In the genomic region with DNA sequence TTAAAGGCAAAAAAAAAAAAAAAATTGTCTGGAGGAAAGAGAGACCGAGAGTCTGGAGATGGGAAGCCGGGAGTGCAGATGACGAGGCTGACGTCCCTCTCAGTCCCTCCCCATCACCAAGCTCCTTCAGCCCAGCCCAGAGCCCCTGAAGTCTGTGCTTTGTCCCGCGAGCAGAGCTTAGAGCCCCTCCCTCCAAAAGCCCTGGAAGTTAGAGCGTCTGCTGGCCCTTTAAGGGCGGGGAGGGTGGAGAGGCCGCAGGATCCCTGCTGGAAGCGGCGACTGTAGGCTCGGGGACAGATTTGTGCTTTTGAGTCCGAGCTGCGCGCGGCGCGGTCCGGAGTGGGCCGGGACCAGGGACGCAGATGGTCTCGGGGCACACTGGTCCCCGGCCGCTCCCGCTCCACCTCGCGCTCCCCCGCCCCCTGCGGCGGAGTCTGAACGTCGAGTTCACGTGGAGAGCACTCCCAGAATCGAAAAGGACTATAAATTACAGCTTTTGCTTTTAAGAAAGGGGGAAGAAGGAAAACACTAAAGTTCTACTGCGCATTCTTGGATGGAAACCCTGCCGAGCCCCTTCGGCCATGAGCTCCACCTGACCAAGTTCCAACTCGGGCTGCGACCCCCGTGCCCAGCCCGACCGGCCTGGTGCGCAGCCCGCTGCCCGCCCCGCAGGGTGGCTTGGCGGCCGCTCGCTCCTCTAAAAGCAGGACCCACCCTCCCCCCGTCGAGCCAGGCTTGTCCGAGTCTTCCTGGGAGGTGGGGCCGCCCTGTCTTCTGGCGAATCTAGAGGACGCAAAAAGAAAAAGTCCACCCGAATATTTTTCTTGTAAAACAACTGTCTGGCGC, we compare ENCODE assay signal across 8 mouse cellular contexts. TPM values are rescaled to one million over a fixed set of nuclear protein-coding genes. Genes with fewer than 3 reads are reported as not detected.
A peak's percentile ranks its signal among the peaks of the same experiment; 100 is the strongest.
DNase-seq lines count a peak whose midpoint lies in the region; ATAC-seq and TF ChIP-seq lines count a peak whose summit lies in the region.

No protein-coding gene starts in this region.

- no peaks in the 10 kb centered on the region for H3K79me2 ChIP-seq in liver, adult 2 months (ENCODE audit: control insufficient read depth, insufficient read depth, low read length)

- no peak for DNase-seq in liver, adult 2 months (ENCODE audit: extremely low read depth, low read depth, low spot score)
- no peak for DNase-seq in liver
- peak; percentile 76 for DNase-seq in embryonic facial prominence, embryonic 10.5 days (ENCODE audit: low spot score)
- DNase-seq in hindbrain, embryonic 11.5 days (ENCODE audit: low spot score) = peak; percentile 72
- DNase-seq in spleen, postnatal 36 days (ENCODE audit: low spot score in 2 of 2) = no peak
- DNase-seq in thymus, postnatal 36 days = no peak

- 20% methylated on average over 56 of the region's 57 CpGs for WGBS in liver, adult 2 months
- under 1% methylated on average over 57 of the region's 57 CpGs for WGBS in embryonic facial prominence, embryonic 10.5 days
- WGBS in hindbrain, embryonic 11.5 days = under 1% methylated on average over 57 of the region's 57 CpGs
- 3% methylated on average over 57 of the region's 57 CpGs for WGBS in lung, embryonic 16.5 days

- no peaks in the 10 kb centered on the region; the same call in 1 of the 2 replicates for H3K36me3 ChIP-seq in liver, adult 2 months (ENCODE audit: control insufficient read depth, insufficient read depth, low read length)
- peaks cover 11% of the 10 kb centered on the region for H3K36me3 ChIP-seq in embryonic facial prominence, embryonic 10.5 days (replicated peaks)
- H3K36me3 ChIP-seq in hindbrain, embryonic 11.5 days (ENCODE audit: control insufficient read depth, insufficient read depth, low read length) = no peaks in the 10 kb centered on the region
- peaks cover 7% of the 10 kb centered on the region for H3K36me3 ChIP-seq in lung, embryonic 16.5 days (ENCODE audit: control insufficient read depth, insufficient read depth, low read length)

- H3K4me3 ChIP-seq in liver, adult 2 months (ENCODE audit: insufficient read depth, low read depth, low read length) = peak overlapping the region; percentile 46; the same call in 1 of the 2 replicates
- H3K4me3 ChIP-seq in embryonic facial prominence, embryonic 10.5 days = peak overlapping the region; percentile 83
- peak overlapping the region; percentile 36 for H3K4me3 ChIP-seq in hindbrain, embryonic 11.5 days (ENCODE audit: low read depth, low read length)
- peak overlapping the region; percentile 57 for H3K4me3 ChIP-seq in lung, embryonic 16.5 days (ENCODE audit: low read length)

- TF ChIP-seq POLR2A in liver, adult 2 months (IDR thresholded peaks at IDR 0.05; ENCODE audit: extremely low read depth, insufficient read depth, low read length) = no peak

- peak overlapping the region; percentile 75 for H3K4me2 ChIP-seq in hindbrain, embryonic 11.5 days (replicated peaks; ENCODE audit: low read depth, low read length)
- H3K4me2 ChIP-seq in lung, embryonic 16.5 days (ENCODE audit: low read depth, low read length) = peak overlapping the region; percentile 84

- no peak for ATAC-seq in hindbrain, embryonic 11.5 days (ENCODE audit: low FRiP score)
- no peak for ATAC-seq in lung, embryonic 16.5 days (ENCODE audit: low read depth)
- ATAC-seq in frontal cortex, adult (ENCODE audit: low TSS enrichment) = no peak

- H3K4me1 ChIP-seq in liver, adult 2 months (ENCODE audit: control insufficient read depth, insufficient read depth, low read length) = peaks cover 14% of the 10 kb centered on the region
- peaks cover 85% of the 10 kb centered on the region for H3K4me1 ChIP-seq in embryonic facial prominence, embryonic 10.5 days
- H3K4me1 ChIP-seq in hindbrain, embryonic 11.5 days (replicated peaks; ENCODE audit: control insufficient read depth, insufficient read depth, low read length) = peaks cover 31% of the 10 kb centered on the region
- peaks cover 41% of the 10 kb centered on the region for H3K4me1 ChIP-seq in lung, embryonic 16.5 days (replicated peaks; ENCODE audit: control insufficient read depth, insufficient read depth, low read length)

- H3K9me3 ChIP-seq in embryonic facial prominence, embryonic 10.5 days = no peaks in the 10 kb centered on the region
- H3K9me3 ChIP-seq in hindbrain, embryonic 11.5 days (ENCODE audit: control insufficient read depth, low read length) = no peaks in the 10 kb centered on the region
- no peaks in the 10 kb centered on the region for H3K9me3 ChIP-seq in lung, embryonic 16.5 days (ENCODE audit: control insufficient read depth, low read length)

- no peak for TF ChIP-seq CTCF in liver, adult 2 months (IDR thresholded peaks at IDR 0.05; ENCODE audit: low read depth, low read length)

- H3K27me3 ChIP-seq in liver, adult 2 months (ENCODE audit: control insufficient read depth, insufficient read depth, low read length) = 0 out of 2 replicates have a peak, but pooled peaks cover 9% of the 10 kb centered on the region
- H3K27me3 ChIP-seq in embryonic facial prominence, embryonic 10.5 days (replicated peaks; ENCODE audit: low read depth, poor library complexity, severe bottlenecking) = peaks cover 83% of the 10 kb centered on the region
- peaks cover 53% of the 10 kb centered on the region for H3K27me3 ChIP-seq in hindbrain, embryonic 11.5 days (ENCODE audit: control insufficient read depth, insufficient read depth, low read length)
- peaks cover 42% of the 10 kb centered on the region for H3K27me3 ChIP-seq in lung, embryonic 16.5 days (ENCODE audit: control insufficient read depth, insufficient read depth, low read depth, low read length)

- H3K27ac ChIP-seq in liver, adult 2 months (replicated peaks; ENCODE audit: insufficient read depth, low read depth, low read length) = no peak overlapping the region
- peak overlapping the region; percentile 72 for H3K27ac ChIP-seq in embryonic facial prominence, embryonic 10.5 days (replicated peaks)
- H3K27ac ChIP-seq in hindbrain, embryonic 11.5 days (ENCODE audit: low read depth, low read length) = no peak overlapping the region
- no peak overlapping the region for H3K27ac ChIP-seq in lung, embryonic 16.5 days (ENCODE audit: low read length)

- H3K9ac ChIP-seq in liver, adult 2 months (ENCODE audit: low read depth, low read length) = peak overlapping the region; percentile 64
- H3K9ac ChIP-seq in hindbrain, embryonic 11.5 days (ENCODE audit: low read depth, low read length) = peak overlapping the region; percentile 47
- peak overlapping the region; percentile 66 for H3K9ac ChIP-seq in lung, embryonic 16.5 days (ENCODE audit: low read length)

RNA-seq across cellular contexts. Expression of a gene that starts 3.6 kb away (rescaled TPM):
- total RNA-seq in liver, adult 2 months (2014; rRNA removed) = 4.3 and 5.1 TPM in 2 replicates
- 1.7 and 4.4 TPM in 2 replicates for polyA plus RNA-seq in liver, adult 2 months (2012; rRNA removed)
- 11.6 and 12.4 TPM in 2 replicates for polyA plus RNA-seq in embryonic facial prominence, embryonic 10.5 days (2016; fragmentation: Nextera tagmentation; extraction: Ambion mirVana)
- 9.1 and 9.3 TPM in 2 replicates for polyA plus RNA-seq in hindbrain, embryonic 11.5 days (2014; fragmentation: Nextera tagmentation; extraction: Ambion mirVana)
- 7.7 and 7.9 TPM in 2 replicates for polyA plus RNA-seq in lung, embryonic 16.5 days (2015; fragmentation: Nextera tagmentation; extraction: Ambion mirVana)

RNA-seq across cellular contexts. Expression of a gene that starts 14.4 kb away (rescaled TPM):
- total RNA-seq in liver, adult 2 months (2014; rRNA removed) = 3.9 and 4.9 TPM in 2 replicates
- 2.9 and 4.1 TPM in 2 replicates for polyA plus RNA-seq in liver, adult 2 months (2012; rRNA removed)
- 150 and 152 TPM in 2 replicates for polyA plus RNA-seq in embryonic facial prominence, embryonic 10.5 days (2016; fragmentation: Nextera tagmentation; extraction: Ambion mirVana)
- polyA plus RNA-seq in hindbrain, embryonic 11.5 days (2014; fragmentation: Nextera tagmentation; extraction: Ambion mirVana) = 44.4 and 54.5 TPM in 2 replicates
- 27.4 and 30.5 TPM in 2 replicates for polyA plus RNA-seq in lung, embryonic 16.5 days (2015; fragmentation: Nextera tagmentation; extraction: Ambion mirVana)

RNA-seq across cellular contexts. Expression of a gene that starts 48.9 kb away (rescaled TPM):
- total RNA-seq in liver, adult 2 months (2014; rRNA removed) = 2.8 and 2.9 TPM in 2 replicates
- polyA plus RNA-seq in liver, adult 2 months (2012; rRNA removed) = 7.9 and 8.2 TPM in 2 replicates
- 4.7 and 5.2 TPM in 2 replicates for polyA plus RNA-seq in embryonic facial prominence, embryonic 10.5 days (2016; fragmentation: Nextera tagmentation; extraction: Ambion mirVana)
- 5.4 and 7.1 TPM in 2 replicates for polyA plus RNA-seq in hindbrain, embryonic 11.5 days (2014; fragmentation: Nextera tagmentation; extraction: Ambion mirVana)
- 13.3 and 14.0 TPM in 2 replicates for polyA plus RNA-seq in lung, embryonic 16.5 days (2015; fragmentation: Nextera tagmentation; extraction: Ambion mirVana)

RNA-seq across cellular contexts. Expression of a gene that starts 49.2 kb away (rescaled TPM):
- not detected in 2 replicates for total RNA-seq in liver, adult 2 months (2014; rRNA removed)
- polyA plus RNA-seq in liver, adult 2 months (2012; rRNA removed) = not detected in 2 replicates
- not detected in 2 replicates for polyA plus RNA-seq in embryonic facial prominence, embryonic 10.5 days (2016; fragmentation: Nextera tagmentation; extraction: Ambion mirVana)
- not detected in 2 replicates for polyA plus RNA-seq in hindbrain, embryonic 11.5 days (2014; fragmentation: Nextera tagmentation; extraction: Ambion mirVana)
- polyA plus RNA-seq in lung, embryonic 16.5 days (2015; fragmentation: Nextera tagmentation; extraction: Ambion mirVana) = not detected in 2 replicates

Comparison
In these comparisons a context has a peak if more than half of its experiments do, and no peak if none do; other contexts are left out.
1. DNase-seq: peak in embryonic facial prominence, embryonic 10.5 days (single experiment) and hindbrain, embryonic 11.5 days (single experiment); none in liver, adult 2 months (single experiment), liver (single experiment), spleen, postnatal 36 days (0 of 2) and thymus, postnatal 36 days (0 of 2).
2. Peak in every context shown above with its lines, with median percentiles within 50 percentile points of each other: H3K4me3 ChIP-seq and H3K9ac ChIP-seq.